Mouse (Mus musculus): ENCODE data around the gene Ripor2. TPM values are rescaled to one million over a fixed set of nuclear protein-coding genes. Genes with fewer than 3 reads are reported as not detected.

The Ripor2 gene
- polyA plus RNA-seq, 1 experiment = 0.03 TPM

DNA sequence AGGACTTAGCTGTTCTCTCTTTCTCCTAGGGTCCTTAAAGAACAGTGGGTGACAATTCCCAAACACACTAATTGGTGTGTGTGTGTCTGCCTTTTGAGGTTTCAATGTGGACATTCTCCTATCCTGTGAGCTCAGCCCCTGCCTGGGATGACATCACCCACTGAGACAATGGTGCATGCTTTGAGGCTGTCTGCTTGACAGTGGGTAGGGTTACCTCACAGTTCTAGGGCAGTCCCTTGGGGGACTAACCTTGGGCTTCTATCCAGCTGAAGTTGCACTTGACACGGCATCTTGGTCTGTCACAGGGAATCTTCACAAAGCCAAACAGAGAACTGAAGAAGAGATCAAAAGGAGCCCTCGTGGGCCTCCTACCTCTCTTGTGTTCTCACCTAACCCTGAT lies 86.6 kb downstream of the Ripor2 start:
- Histone ChIP-seq H3K36me3 (ENCODE audit: control insufficient read depth) (no peaks in the 10 kb centered on the region), H3K4me3 (replicated peaks) (no peak overlapping the region), H3K4me1 (ENCODE audit: control insufficient read depth) (no peaks in the 10 kb centered on the region), H3K9me3 (ENCODE audit: control insufficient read depth, low read length) (no peaks in the 10 kb centered on the region), H3K27me3 (ENCODE audit: control insufficient read depth) (no peaks in the 10 kb centered on the region)
- TF ChIP-seq GATA1 (IDR thresholded peaks at IDR 0.05; ENCODE audit: low read length) (no peak), TAL1 (IDR thresholded peaks at IDR 0.05; ENCODE audit: low read length) (no peak)

DNA sequence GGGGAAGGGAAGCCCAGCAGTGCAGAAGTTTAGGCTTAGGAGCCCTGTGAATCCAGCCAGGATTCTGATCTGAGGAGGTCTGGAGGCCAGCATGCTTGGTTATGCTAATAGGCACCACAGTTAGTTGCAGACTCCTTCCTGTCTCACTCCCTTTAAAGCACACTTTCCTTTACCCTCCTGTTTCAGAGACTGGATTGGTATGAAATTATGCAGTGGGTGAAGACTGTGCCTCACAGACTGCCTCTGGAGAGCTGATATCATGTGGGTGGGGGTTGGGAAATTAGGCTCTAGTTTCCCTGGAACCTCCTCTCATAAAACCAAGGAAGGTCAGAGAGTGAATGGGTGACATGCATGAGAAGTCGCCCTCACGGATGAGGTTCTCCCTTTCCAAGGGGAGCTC lies 88.7 kb downstream of the Ripor2 start:
- Histone ChIP-seq H3K4me3 (replicated peaks) (no peak overlapping the region), H3K9me3 (ENCODE audit: control insufficient read depth, low read length) (no peaks in the 10 kb centered on the region), H3K36me3 (ENCODE audit: control insufficient read depth) (no peaks in the 10 kb centered on the region)

DNA sequence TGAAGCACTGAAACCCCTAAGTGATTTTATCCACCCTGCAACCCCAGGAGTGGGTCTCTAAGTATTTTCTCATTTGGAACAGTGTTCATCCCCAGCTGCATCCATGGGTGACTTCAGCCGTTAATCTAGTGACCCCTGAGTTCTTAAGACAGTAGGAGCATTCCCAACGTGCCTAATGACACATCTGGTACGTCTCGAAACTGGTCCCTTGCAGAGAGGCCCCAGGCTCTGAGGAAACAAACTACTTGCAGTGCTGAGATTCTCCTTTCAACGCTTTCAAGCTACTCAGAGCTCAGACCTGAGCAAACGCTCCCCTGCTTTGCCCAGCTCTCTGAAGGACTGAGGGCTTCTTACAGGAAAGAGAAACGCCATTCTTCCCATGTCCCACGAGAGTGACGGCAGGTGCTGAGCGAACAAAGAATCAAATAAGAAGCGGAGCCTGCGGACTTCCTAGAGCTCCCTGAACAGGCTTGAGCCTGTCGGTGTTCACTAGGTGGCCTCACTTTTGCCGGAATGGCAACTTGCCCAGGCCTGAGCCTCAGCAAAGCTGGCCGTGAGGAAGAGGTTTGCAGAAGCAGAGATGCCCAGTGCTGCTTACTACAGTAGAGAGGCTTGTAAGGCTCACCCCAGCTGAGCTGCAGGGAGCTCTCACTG lies 97.2 kb downstream of the Ripor2 start:
- TF ChIP-seq TAL1 (IDR thresholded peaks at IDR 0.05; ENCODE audit: low read length) (no peak), GATA1 (IDR thresholded peaks at IDR 0.05; ENCODE audit: low read length) (no peak)
- H3K4me1 ChIP-seq (ENCODE audit: control insufficient read depth) = no peaks in the 10 kb centered on the region
- H3K36me3 ChIP-seq (ENCODE audit: control insufficient read depth) = no peaks in the 10 kb centered on the region
- H3K9me3 ChIP-seq (ENCODE audit: control insufficient read depth, low read length) = no peaks in the 10 kb centered on the region
- no peaks in the 10 kb centered on the region for H3K27me3 ChIP-seq (ENCODE audit: control insufficient read depth)
- no peak overlapping the region for H3K4me3 ChIP-seq (replicated peaks)

More for the DNA sequence above, 88.7 kb downstream of the Ripor2 start:
- TF ChIP-seq GATA1 (IDR thresholded peaks at IDR 0.05; ENCODE audit: low read length) (no peak), TAL1 (IDR thresholded peaks at IDR 0.05; ENCODE audit: low read length) (no peak)
- H3K27me3 ChIP-seq (ENCODE audit: control insufficient read depth) = no peaks in the 10 kb centered on the region
- H3K4me1 ChIP-seq (ENCODE audit: control insufficient read depth) = no peaks in the 10 kb centered on the region

DNA sequence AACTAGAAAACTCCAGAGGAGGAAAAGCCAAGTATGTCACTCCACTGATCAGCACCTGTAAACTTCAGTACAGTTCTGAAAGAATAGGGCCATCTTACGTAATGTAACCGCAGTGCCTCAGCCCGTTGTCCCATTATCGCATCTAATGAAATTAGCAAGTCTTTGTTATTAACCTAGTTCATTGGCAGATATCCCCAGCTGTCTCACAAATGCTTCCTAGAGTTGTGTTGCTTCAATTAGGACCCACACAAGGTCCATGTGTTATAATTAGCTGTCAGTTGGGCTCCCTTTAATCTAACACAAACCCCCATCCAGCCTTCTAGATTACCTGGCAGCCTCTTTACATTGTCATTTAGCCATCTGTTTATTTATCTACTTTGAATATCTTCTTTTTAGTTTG lies 99.0 kb downstream of the Ripor2 start:
- no peaks in the 10 kb centered on the region for H3K36me3 ChIP-seq (ENCODE audit: control insufficient read depth)
- H3K9me3 ChIP-seq (ENCODE audit: control insufficient read depth, low read length) = no peaks in the 10 kb centered on the region

DNA sequence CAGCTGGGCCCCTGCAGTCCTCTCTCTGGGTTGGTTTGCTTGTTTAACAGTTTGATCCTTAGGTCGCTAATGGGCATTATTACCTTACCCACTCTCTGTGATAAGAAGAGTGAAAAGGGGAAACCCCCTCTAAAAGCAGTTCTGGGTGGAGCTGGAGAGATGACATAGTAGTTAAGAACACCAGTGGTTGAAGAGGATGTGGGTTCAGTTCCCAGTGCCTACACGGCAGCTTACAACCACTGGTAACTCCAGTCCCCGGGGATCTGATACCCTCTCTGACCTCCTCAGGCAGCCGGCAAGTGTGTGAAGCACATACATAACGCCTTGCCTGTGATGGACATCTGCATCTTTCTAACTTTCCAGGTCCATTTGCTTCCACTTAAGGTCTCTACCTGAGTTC lies 100.4 kb downstream of the Ripor2 start:
- H3K9me3 ChIP-seq (ENCODE audit: control insufficient read depth, low read length) = no peaks in the 10 kb centered on the region
- H3K4me3 ChIP-seq (replicated peaks) = no peak overlapping the region
- no peaks in the 10 kb centered on the region for H3K27me3 ChIP-seq (ENCODE audit: control insufficient read depth)
- TF ChIP-seq GATA1 (IDR thresholded peaks at IDR 0.05; ENCODE audit: low read length) (no peak), TAL1 (IDR thresholded peaks at IDR 0.05; ENCODE audit: low read length) (no peak)
- H3K4me1 ChIP-seq (ENCODE audit: control insufficient read depth) = peaks cover 13% of the 10 kb centered on the region
- no peaks in the 10 kb centered on the region for H3K36me3 ChIP-seq (ENCODE audit: control insufficient read depth)

More for the DNA sequence above, 99.0 kb downstream of the Ripor2 start:
- H3K27me3 ChIP-seq (ENCODE audit: control insufficient read depth) = no peaks in the 10 kb centered on the region
- TF ChIP-seq GATA1 (IDR thresholded peaks at IDR 0.05; ENCODE audit: low read length) (no peak), TAL1 (IDR thresholded peaks at IDR 0.05; ENCODE audit: low read length) (no peak)
- H3K4me3 ChIP-seq (replicated peaks) = no peak overlapping the region
- 0 out of 2 replicates have a peak, but pooled peaks cover 2% of the 10 kb centered on the region for H3K4me1 ChIP-seq (ENCODE audit: control insufficient read depth)

DNA sequence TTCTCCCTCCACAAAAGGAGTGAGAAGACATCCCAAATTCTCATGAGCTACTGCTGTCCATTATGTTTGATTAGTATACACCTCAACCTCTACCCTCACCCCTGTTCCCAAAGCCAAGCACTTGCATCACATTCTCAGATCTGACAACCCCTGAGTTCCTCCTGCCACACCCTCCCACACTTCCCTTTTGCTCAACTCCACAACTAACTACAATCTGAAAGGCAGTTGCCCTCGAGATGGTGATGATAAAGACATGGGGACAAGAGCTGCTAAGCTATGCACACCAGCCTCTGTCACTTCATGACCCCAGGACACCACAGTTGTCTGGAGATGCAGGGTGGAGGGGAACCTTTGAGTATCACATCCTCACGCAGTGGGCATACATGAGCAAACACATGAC lies 102.5 kb downstream of the Ripor2 start:
- Histone ChIP-seq H3K27me3 (ENCODE audit: control insufficient read depth) (no peaks in the 10 kb centered on the region), H3K36me3 (ENCODE audit: control insufficient read depth) (no peaks in the 10 kb centered on the region), H3K4me3 (replicated peaks) (no peak overlapping the region), H3K9me3 (ENCODE audit: control insufficient read depth, low read length) (no peaks in the 10 kb centered on the region), H3K4me1 (ENCODE audit: control insufficient read depth) (peaks cover 13% of the 10 kb centered on the region)
- TF ChIP-seq TAL1 (IDR thresholded peaks at IDR 0.05; ENCODE audit: low read length) = no peak
- no peak for TF ChIP-seq GATA1 (IDR thresholded peaks at IDR 0.05; ENCODE audit: low read length)

DNA sequence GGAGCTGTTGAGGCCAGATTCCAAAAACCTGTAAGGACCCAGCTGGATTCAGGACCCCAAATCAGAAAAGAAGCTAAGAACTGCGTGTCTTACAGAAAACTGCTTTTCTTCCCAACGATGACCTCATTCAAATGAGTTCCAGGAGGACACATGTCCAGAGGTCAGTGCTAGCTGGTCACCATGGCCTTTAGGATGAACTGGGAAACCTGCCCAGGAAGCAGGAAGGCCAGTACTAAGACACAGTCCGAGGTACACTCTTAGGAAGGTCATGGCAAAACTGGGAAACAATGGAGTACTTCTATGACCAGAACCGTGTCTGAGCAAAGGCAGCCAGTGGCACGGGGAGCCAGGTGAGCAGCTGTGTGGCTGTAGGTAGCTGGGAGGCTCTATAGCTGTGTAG lies 103.9 kb downstream of the Ripor2 start:
- Histone ChIP-seq H3K27me3 (ENCODE audit: control insufficient read depth) (no peaks in the 10 kb centered on the region), H3K36me3 (ENCODE audit: control insufficient read depth) (no peaks in the 10 kb centered on the region), H3K9me3 (ENCODE audit: control insufficient read depth, low read length) (no peaks in the 10 kb centered on the region), H3K4me1 (ENCODE audit: control insufficient read depth) (peaks cover 13% of the 10 kb centered on the region), H3K4me3 (replicated peaks) (no peak overlapping the region)
- no peak for TF ChIP-seq GATA1 (IDR thresholded peaks at IDR 0.05; ENCODE audit: low read length)
- no peak for TF ChIP-seq TAL1 (IDR thresholded peaks at IDR 0.05; ENCODE audit: low read length)

DNA sequence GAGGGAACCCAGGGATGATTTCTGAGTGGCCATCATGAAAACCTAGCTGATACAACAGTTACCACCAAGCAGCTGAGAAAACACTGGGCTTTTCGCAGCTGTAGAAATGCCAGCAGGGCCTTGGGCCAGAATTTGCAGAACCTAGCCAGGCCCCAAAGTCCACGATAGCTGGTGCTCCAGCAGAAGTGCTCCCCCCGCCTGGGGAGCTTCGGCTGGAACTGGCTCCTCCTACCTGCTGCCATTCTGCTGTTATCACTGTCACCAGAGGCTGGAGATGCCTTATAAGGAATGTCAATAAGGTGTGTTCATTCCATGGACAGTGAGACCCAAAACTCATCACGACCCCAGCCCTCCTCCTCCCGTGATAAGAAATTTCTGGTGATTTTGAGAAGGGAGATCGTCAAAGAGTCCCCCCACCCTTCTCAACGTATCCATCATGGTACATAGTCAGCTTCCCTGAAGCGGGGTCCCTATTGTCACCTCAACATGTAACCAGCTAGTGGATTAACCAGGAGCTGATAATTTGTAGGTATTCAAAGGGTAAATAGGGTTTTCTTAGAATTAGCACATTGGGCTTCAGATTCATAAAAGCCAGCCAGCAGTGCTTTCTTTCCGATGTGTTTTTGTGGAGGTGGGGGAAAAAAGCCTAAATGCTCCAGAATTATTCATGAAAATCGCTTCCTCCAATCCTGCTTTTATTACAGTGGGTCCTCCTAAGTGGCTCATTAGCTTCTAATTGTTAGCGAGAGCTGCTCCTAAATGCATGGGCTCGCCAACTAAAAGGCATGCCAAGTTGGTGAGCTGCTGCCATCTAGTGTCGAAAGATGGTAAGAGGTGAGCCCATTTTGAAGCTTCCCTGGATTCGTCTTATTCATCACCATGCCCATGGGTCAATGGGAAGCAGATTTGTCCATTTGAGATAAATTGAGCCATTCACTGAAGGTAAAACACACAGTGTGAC lies 105.0 kb downstream of the Ripor2 start:
- TF ChIP-seq GATA1 (IDR thresholded peaks at IDR 0.05; ENCODE audit: low read length) (no peak), TAL1 (IDR thresholded peaks at IDR 0.05; ENCODE audit: low read length) (no peak)
- no peaks in the 10 kb centered on the region for H3K9me3 ChIP-seq (ENCODE audit: control insufficient read depth, low read length)
- H3K4me1 ChIP-seq (ENCODE audit: control insufficient read depth) = peaks cover 13% of the 10 kb centered on the region
- no peak overlapping the region for H3K4me3 ChIP-seq (replicated peaks)
- no peaks in the 10 kb centered on the region for H3K27me3 ChIP-seq (ENCODE audit: control insufficient read depth)
- H3K36me3 ChIP-seq (ENCODE audit: control insufficient read depth) = no peaks in the 10 kb centered on the region

DNA sequence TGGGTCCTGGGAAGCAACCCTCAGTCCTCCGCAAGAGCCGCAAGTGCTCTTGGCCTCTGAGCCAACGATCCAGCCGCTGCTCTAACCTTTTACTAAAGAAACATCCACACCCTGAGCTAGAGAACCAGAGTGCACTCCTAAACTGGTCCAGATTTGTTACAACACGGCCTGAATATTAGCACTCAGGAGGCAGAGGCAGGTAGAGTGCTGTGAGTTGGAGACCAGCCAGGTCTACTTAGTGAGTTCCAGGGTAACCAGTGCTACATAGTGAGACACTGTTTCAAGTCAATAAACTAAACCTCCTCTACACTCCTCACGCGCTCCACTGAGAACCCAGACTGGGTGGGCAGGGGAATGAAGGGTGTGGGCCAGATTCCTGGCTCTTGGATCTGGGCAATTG lies 111.3 kb downstream of the Ripor2 start:
- H3K4me3 ChIP-seq (replicated peaks) = no peak overlapping the region
- no peaks in the 10 kb centered on the region for H3K4me1 ChIP-seq (ENCODE audit: control insufficient read depth)
- no peaks in the 10 kb centered on the region for H3K9me3 ChIP-seq (ENCODE audit: control insufficient read depth, low read length)
- no peaks in the 10 kb centered on the region for H3K27me3 ChIP-seq (ENCODE audit: control insufficient read depth)
- TF ChIP-seq GATA1 (IDR thresholded peaks at IDR 0.05; ENCODE audit: low read length) = no peak
- TF ChIP-seq TAL1 (IDR thresholded peaks at IDR 0.05; ENCODE audit: low read length) = no peak
- no peaks in the 10 kb centered on the region for H3K36me3 ChIP-seq (ENCODE audit: control insufficient read depth)

Measured in erythroblast, embryonic 14.5 days (primary cell).